Mouse (Mus musculus) heart, postnatal 0 days (tissue): ENCODE measurements around the gene Usp47.

Source experiments
- CTCF ChIP-seq: IDR thresholded peaks from 2 replicates; pipeline ENCODE4 v1.5.1; 2016; ENCODE audit warnings: antibody characterized with exemption, control low read depth, low read depth
- EP300 ChIP-seq: IDR thresholded peaks from 2 replicates; pipeline ENCODE4 v1.6.1; 2016; ENCODE audit warnings: antibody characterized with exemption, low read depth

GRCm38 (mm10) chr7:112128810-112129209, 105.5 kb downstream of the Usp47 start:
- TF ChIP-seq CTCF (no peak), EP300 (no peak)
